Mouse (Mus musculus) hindbrain, embryonic 10.5 days (tissue): ENCODE data around the gene Chtop. TPM values are rescaled to one million over a fixed set of nuclear protein-coding genes. Genes with fewer than 3 reads are reported as not detected.

Experiments
- DNase-seq: peaks from one replicate; pipeline ENCODE4 v3.0.0-alpha.2; 2017; ENCODE audit warnings: low spot score
- H3K27ac ChIP-seq: fragments of 300-500 bp; sonication (generic); 2 replicates; pipeline ENCODE4 v1.5.1; 2016; ENCODE audit warnings: mild to moderate bottlenecking, moderate library complexity
- H3K27me3 ChIP-seq: fragments of 300-500 bp; sonication (generic); 2 replicates; pipeline ENCODE4 v1.6.1; 2016; ENCODE audit warnings: mild to moderate bottlenecking; ENCODE audit not compliant: poor library complexity, insufficient read depth, severe bottlenecking
- H3K36me3 ChIP-seq: fragments of 300-500 bp; sonication (generic); 2 replicates; pipeline ENCODE4 v1.6.1; 2016; ENCODE audit warnings: mild to moderate bottlenecking, moderate library complexity
- H3K4me1 ChIP-seq: fragments of 300-500 bp; sonication (generic); replicated peaks from 2 replicates; pipeline ENCODE4 v1.6.1; 2016; ENCODE audit warnings: mild to moderate bottlenecking
- H3K4me3 ChIP-seq: fragments of 300-500 bp; sonication (generic); 2 replicates; pipeline ENCODE4 v1.5.1; 2016; ENCODE audit warnings: mild to moderate bottlenecking, moderate library complexity
- H3K9me3 ChIP-seq: fragments of 300-500 bp; sonication (generic); 2 replicates; pipeline ENCODE4 v1.6.1; 2016; ENCODE audit warnings: mild to moderate bottlenecking, moderate library complexity
- WGBS: fragments of 180-500 bp; shearing (Covaris S2); methylation state at CpG from one replicate; pipeline ENCODE4 v1.1.7; 2016; 5-methylcytosine and 5-hydroxymethylcytosine counted together
- polyA plus RNA-seq: library from polyadenylated mRNA; unstranded; fragments of >200 nt; fragmentation: Nextera tagmentation; extraction: Ambion mirVana; gene quantifications from 2 replicates; pipeline ENCODE4 v1.2.1, GENCODE M21; 2016

Gene Chtop
- polyA plus RNA-seq, 1 experiment from 2014 or later = 174 TPM

DNA sequence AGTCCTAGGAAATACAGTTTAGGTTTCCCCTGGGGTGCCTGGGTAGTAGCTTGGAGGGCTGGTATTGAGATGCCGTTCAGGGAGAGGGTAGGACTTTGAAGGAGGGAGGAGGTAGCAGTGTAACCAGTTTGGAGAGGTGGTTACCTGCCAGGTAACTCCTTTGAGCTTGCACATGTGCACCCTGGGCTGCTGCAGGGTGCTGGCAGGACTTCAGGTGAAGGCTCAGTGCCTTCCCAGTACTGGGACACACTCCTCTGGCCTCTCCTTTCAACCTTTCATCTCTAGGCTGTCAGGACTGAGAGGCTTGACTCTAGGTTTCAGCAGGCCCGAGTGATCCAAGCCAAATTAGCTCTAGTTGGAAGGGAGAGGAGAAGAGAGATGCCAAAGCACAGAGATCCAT, 16.8 kb upstream of the Chtop start:
- 77% methylated on average over 2 of the region's 2 CpGs for WGBS
- H3K36me3 ChIP-seq = no peaks in the 10 kb centered on the region
- no peaks in the 10 kb centered on the region for H3K9me3 ChIP-seq
- H3K27me3 ChIP-seq = peaks cover 5% of the 10 kb centered on the region; the same call in 1 of the 2 replicates
- H3K4me3 ChIP-seq = no peak overlapping the region
- H3K4me1 ChIP-seq = no peaks in the 10 kb centered on the region
- DNase-seq = no peak
- no peak overlapping the region for H3K27ac ChIP-seq

GRCm38 (mm10) chr3:90525421-90525820, 16.1 kb upstream of the Chtop start:
- no peaks in the 10 kb centered on the region for H3K9me3 ChIP-seq
- no peak for DNase-seq
- 61% methylated on average over 4 of the region's 4 CpGs for WGBS
- no peaks in the 10 kb centered on the region for H3K4me1 ChIP-seq
- H3K27me3 ChIP-seq = peaks cover 5% of the 10 kb centered on the region; the same call in 1 of the 2 replicates
- H3K27ac ChIP-seq = no peak overlapping the region
- no peaks in the 10 kb centered on the region for H3K36me3 ChIP-seq
- no peak overlapping the region for H3K4me3 ChIP-seq

DNA sequence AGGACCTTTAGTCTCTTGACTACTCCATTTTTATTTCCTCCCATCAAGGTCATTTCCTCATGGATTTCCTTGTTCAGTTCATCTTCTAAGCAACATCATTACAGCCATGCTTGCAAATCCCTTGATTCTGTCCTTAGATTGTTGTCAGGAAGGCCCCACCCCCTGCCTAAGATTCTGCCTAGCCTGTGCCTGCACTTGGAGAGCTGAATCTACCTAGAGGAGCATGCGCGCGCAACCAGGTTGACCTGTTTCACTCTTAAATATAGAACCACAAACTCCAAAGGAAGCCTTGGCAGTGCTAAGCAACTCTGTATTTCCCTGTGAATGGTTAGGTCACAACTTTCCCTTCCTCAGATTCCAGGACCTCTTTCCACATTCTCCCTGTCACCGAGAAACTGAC, 8.4 kb upstream of the Chtop start:
- Histone ChIP-seq H3K4me1 (peaks cover 18% of the 10 kb centered on the region), H3K9me3 (no peaks in the 10 kb centered on the region), H3K36me3 (no peaks in the 10 kb centered on the region), H3K4me3 (no peak overlapping the region), H3K27me3 (peaks cover 34% of the 10 kb centered on the region), H3K27ac (no peak overlapping the region)
- 85% methylated on average over 4 of the region's 4 CpGs for WGBS
- no peak for DNase-seq

GRCm38 (mm10) chr3:90515789-90516188, 6.5 kb upstream of the Chtop start:
- H3K4me3 ChIP-seq = no peak overlapping the region; the same call in 1 of the 2 replicates
- H3K36me3 ChIP-seq = no peaks in the 10 kb centered on the region
- 83% methylated on average over 4 of the region's 4 CpGs for WGBS
- DNase-seq = no peak
- H3K27me3 ChIP-seq = peaks cover 52% of the 10 kb centered on the region
- H3K4me1 ChIP-seq = peaks cover 18% of the 10 kb centered on the region
- no peak overlapping the region for H3K27ac ChIP-seq
- H3K9me3 ChIP-seq = no peaks in the 10 kb centered on the region

DNA sequence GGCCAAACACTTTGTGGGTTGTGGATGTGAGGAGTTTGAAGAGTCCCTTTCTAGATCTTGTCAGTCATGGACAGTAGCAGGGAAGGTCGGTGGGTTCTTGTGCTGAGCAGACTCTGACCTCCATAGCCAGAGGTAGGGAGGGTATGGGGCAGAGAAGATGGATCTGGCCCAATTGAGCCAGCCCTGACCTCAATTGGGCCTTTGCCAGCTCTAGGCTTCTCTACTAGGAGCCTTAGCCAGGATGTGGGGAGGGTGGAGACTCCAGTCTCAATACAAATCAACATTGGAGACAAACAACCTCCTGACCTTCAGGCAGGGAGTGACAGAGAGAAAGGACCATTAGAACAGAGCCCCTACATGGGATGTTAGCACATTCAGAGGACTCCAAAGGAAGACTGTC, 5.9 kb upstream of the Chtop start:
- peak overlapping the region; percentile 62; the same call in 1 of the 2 replicates for H3K27ac ChIP-seq
- H3K4me1 ChIP-seq = peaks cover 18% of the 10 kb centered on the region
- no peak for DNase-seq
- no peaks in the 10 kb centered on the region for H3K9me3 ChIP-seq
- H3K27me3 ChIP-seq = peaks cover 52% of the 10 kb centered on the region
- H3K4me3 ChIP-seq = peak overlapping the region; percentile 53
- 43% methylated on average over 1 of the region's 1 CpGs for WGBS
- no peaks in the 10 kb centered on the region for H3K36me3 ChIP-seq

- H3K27ac ChIP-seq = peak overlapping the region; percentile 62
These were observed 5.4 kb upstream of the Chtop start for GRCm38 (mm10) chr3:90514691-90515090.

DNA sequence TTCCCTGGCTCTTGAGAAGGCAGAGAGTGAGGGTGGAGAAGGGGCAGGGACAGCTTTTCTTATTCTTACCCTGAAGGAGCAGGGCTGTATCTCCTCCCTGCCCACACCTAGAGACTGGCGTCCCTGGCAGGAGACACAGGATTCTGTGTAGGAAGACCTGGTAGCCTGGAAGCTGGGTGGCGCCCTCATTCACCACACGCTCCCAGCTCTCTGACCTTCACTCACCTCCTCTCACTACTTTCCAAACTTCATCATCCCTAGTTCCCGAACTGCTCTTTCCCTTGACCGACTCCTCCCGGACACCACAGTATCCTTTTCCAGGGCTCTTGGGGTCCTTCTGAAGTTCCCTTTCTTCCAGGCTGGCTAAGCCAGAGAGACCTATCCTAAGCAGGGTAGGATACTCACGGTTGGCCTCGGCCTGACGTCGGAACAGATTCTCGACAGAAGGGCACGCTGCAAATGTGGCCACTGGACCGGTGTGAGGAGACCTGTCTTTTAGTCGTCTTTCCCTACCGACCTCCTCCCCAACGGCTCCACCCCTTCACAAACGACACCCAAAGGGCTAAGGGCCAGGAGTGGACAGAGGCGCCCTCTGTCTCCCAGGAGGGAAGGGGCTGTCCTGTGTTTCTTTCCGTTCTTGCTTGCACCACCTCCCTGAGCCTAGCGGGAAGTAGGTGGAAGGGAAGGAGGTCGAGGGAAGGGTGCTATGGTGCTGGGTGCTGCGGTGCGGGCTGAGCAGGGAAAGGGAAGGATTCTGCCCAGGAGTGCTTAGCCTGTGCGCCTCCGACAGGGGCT, 4.7 kb upstream of the Chtop start, which contains the start of the genes S100a1 and S100a13:
Gene S100a1 (minus strand): TSS at position 597 of the 795 bp plus-strand sequence.
Gene S100a13 (plus strand): TSS at position 640 of the 795 bp plus-strand sequence.
- H3K36me3 ChIP-seq = no peaks in the 10 kb centered on the region
- H3K9me3 ChIP-seq = no peaks in the 10 kb centered on the region
- H3K27me3 ChIP-seq = peaks cover 52% of the 10 kb centered on the region
- peak within 1 kb of the TSS; percentile 62 for H3K27ac ChIP-seq
- H3K4me3 ChIP-seq = peak within 1 kb of the TSS; percentile 53
- WGBS = 3% methylated on average over 25 of the region's 25 CpGs
- peaks cover 20% of the 10 kb centered on the region for H3K4me1 ChIP-seq
- peak; percentile 45 for DNase-seq

More at GRCm38 (mm10) chr3:90514691-90515090, 5.4 kb upstream of the Chtop start:
- Histone ChIP-seq H3K4me1 (peaks cover 19% of the 10 kb centered on the region), H3K27me3 (peaks cover 52% of the 10 kb centered on the region), H3K4me3 (peak overlapping the region; percentile 53), H3K9me3 (no peaks in the 10 kb centered on the region), H3K36me3 (no peaks in the 10 kb centered on the region)
- WGBS = 1% methylated on average over 10 of the region's 10 CpGs
- peak; percentile 64 for DNase-seq

- Histone ChIP-seq H3K27me3 (peaks cover 52% of the 10 kb centered on the region), H3K9me3 (no peaks in the 10 kb centered on the region), H3K36me3 (no peaks in the 10 kb centered on the region), H3K27ac (no peak overlapping the region), H3K4me3 (peak overlapping the region; percentile 53; the same call in 1 of the 2 replicates), H3K4me1 (peaks cover 23% of the 10 kb centered on the region)
- no peak for DNase-seq
- 75% methylated on average over 9 of the region's 9 CpGs for WGBS
These were observed 3.8 kb upstream of the Chtop start for GRCm38 (mm10) chr3:90512948-90513642.

- Histone ChIP-seq H3K36me3 (peaks cover 5% of the 10 kb centered on the region), H3K9me3 (no peaks in the 10 kb centered on the region), H3K27ac (no peak overlapping the region), H3K4me3 (no peak overlapping the region), H3K4me1 (peaks cover 31% of the 10 kb centered on the region), H3K27me3 (peaks cover 49% of the 10 kb centered on the region)
- 83% methylated on average over 5 of the region's 5 CpGs for WGBS
- no peak for DNase-seq
These were observed 3.0 kb upstream of the Chtop start for GRCm38 (mm10) chr3:90512276-90512675.

DNA sequence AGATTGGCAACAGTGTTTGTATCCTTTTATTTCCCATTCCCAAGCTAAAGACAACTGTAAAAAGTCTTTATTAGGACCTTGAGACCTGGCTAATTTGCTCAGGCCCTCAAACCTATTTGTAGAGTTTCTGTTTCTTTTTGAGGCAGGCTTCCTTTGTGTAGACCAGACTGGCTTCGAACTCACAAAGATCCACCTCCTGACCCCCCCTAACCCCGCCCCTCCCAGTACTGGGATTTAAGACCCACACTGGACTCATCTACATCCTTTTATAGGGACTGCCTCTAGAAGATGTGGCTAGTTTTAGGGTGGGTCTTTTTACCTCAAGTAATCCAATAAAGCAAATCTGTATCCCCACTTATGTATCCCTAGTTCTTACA, 437 bp upstream of the Chtop start:
- 14% methylated on average over 2 of the region's 2 CpGs for WGBS
- peaks cover 31% of the 10 kb centered on the region for H3K36me3 ChIP-seq
- peak overlapping the region; percentile 99 for H3K27ac ChIP-seq
- no peaks in the 10 kb centered on the region for H3K9me3 ChIP-seq
- peaks cover 28% of the 10 kb centered on the region for H3K4me1 ChIP-seq
- H3K27me3 ChIP-seq = peaks cover 37% of the 10 kb centered on the region
- no peak for DNase-seq
- peak overlapping the region; percentile 85 for H3K4me3 ChIP-seq

- no peak for DNase-seq
- H3K4me1 ChIP-seq = peaks cover 16% of the 10 kb centered on the region
- H3K27me3 ChIP-seq = peaks cover 26% of the 10 kb centered on the region
- WGBS = 5% methylated on average over 20 of the region's 20 CpGs
- H3K36me3 ChIP-seq = peaks cover 44% of the 10 kb centered on the region
- peak overlapping the region; percentile 85 for H3K4me3 ChIP-seq
- no peaks in the 10 kb centered on the region for H3K9me3 ChIP-seq
- H3K27ac ChIP-seq = peak overlapping the region; percentile 99
These were observed 880 bp downstream of the Chtop start for GRCm38 (mm10) chr3:90508287-90508949.

GRCm38 (mm10) chr3:90506362-90506761, 2.9 kb downstream of the Chtop start:
- H3K27me3 ChIP-seq = peaks cover 6% of the 10 kb centered on the region; the same call in 1 of the 2 replicates
- no peak for DNase-seq
- no peak overlapping the region for H3K4me3 ChIP-seq
- peaks cover 16% of the 10 kb centered on the region for H3K4me1 ChIP-seq
- peaks cover 64% of the 10 kb centered on the region for H3K36me3 ChIP-seq
- H3K27ac ChIP-seq = no peak overlapping the region
- no peaks in the 10 kb centered on the region for H3K9me3 ChIP-seq
- 92% methylated on average over 3 of the region's 3 CpGs for WGBS
